Mouse (Mus musculus): Measurements from ENCODE around the gene C8a. TPM values are rescaled to one million over a fixed set of nuclear protein-coding genes. Genes with fewer than 3 reads are reported as not detected.
A peak's percentile ranks its signal among the peaks of the same experiment; 100 is the strongest.

The C8a gene
- polyA plus RNA-seq (2015; fragmentation: Nextera tagmentation; extraction: Ambion mirVana): not detected in 2 replicates

GRCm38 (mm10) chr4:104876323-104876722, at the start of gene C8a:
C8a (minus strand) TSS chr4:104876398.
- H3K27me3 ChIP-seq: no peaks in the 10 kb centered on the region
- no peaks in the 10 kb centered on the region for H3K9me3 ChIP-seq
- no peak within 1 kb of the TSS for H3K4me3 ChIP-seq
- no peaks in the 10 kb centered on the region for H3K36me3 ChIP-seq
- H3K4me2 ChIP-seq (replicated peaks): no peak within 1 kb of the TSS
- 83% methylated on average over 3 of the region's 3 CpGs for WGBS
- H3K9ac ChIP-seq: no peak within 1 kb of the TSS
- H3K27ac ChIP-seq: no peak within 1 kb of the TSS
- no peaks in the 10 kb centered on the region for H3K4me1 ChIP-seq
- ATAC-seq (ENCODE audit: low FRiP score, low read depth): no peak

- WGBS: 85% methylated on average over 5 of the region's 5 CpGs
- Histone ChIP-seq H3K27me3 (no peaks in the 10 kb centered on the region), H3K4me3 (no peak overlapping the region), H3K9ac (no peak overlapping the region), H3K4me2 (replicated peaks) (no peak overlapping the region), H3K9me3 (no peaks in the 10 kb centered on the region), H3K4me1 (no peaks in the 10 kb centered on the region), H3K27ac (no peak overlapping the region), H3K36me3 (no peaks in the 10 kb centered on the region)
- ATAC-seq (ENCODE audit: low FRiP score, low read depth): no peak
These were observed 49.2 kb upstream of the C8a start for GRCm38 (mm10) chr4:104925383-104925782.

DNA sequence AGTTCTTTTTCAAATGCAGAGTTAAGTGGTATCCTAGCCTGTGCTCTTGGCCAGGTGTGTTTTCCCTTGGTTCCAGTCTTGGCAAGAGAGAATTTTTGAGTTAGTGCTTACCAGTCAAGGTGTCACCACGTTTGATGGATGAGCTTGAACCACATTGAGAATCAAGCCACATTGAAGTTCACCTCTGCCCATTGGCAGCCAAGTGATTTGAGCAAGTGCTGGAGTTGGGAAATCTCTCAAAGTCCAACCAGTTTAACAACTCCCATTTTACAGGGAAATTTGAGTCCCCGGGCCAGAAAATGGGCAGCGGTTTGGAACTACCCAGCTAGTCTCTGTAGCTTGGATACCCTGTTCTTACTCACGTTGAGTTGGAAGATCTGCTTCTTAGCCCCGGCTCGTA, 41.8 kb upstream of the C8a start:
- no peak for ATAC-seq (ENCODE audit: low FRiP score, low read depth)
- H3K27me3 ChIP-seq: peaks cover 11% of the 10 kb centered on the region
- no peaks in the 10 kb centered on the region for H3K36me3 ChIP-seq
- H3K9ac ChIP-seq: no peak overlapping the region
- no peak overlapping the region for H3K4me2 ChIP-seq (replicated peaks)
- H3K4me1 ChIP-seq: 0 out of 2 replicates have a peak, but pooled peaks cover 12% of the 10 kb centered on the region
- 74% methylated on average over 6 of the region's 6 CpGs for WGBS
- H3K27ac ChIP-seq: no peak overlapping the region
- H3K9me3 ChIP-seq: no peaks in the 10 kb centered on the region
- no peak overlapping the region for H3K4me3 ChIP-seq

DNA sequence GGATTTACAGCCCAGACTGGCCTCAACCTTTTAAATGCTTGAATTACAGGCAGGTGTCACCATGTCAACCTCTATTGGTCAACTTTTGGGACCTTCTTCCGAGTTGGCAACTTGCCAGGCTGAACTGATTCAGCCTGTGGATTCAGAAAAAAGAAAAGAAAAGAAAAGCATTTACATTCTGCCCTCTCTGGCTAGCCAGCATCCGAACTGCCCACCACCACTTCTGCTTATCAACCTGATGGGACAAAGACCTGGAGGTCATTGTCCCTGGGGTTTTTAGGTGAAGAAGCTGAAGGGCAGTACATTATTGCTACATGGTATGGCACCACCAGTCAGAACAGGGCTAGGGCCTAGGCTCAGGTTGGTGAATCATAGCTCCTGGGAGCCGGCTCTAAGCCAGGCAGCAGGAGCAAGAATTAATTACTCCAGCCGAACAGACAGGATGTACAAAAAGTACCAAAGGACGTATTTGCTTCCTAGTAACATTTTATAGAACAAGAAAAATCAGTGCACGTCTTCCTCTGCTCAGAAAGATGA, 38.6 kb upstream of the C8a start:
- no peak overlapping the region for H3K4me3 ChIP-seq
- no peak for ATAC-seq (ENCODE audit: low FRiP score, low read depth)
- no peaks in the 10 kb centered on the region for H3K9me3 ChIP-seq
- H3K4me1 ChIP-seq: 0 out of 2 replicates have a peak, but pooled peaks cover 12% of the 10 kb centered on the region
- H3K27me3 ChIP-seq: peaks cover 18% of the 10 kb centered on the region
- no peak overlapping the region for H3K9ac ChIP-seq
- H3K36me3 ChIP-seq: no peaks in the 10 kb centered on the region
- no peak overlapping the region for H3K4me2 ChIP-seq (replicated peaks)
- no peak overlapping the region for H3K27ac ChIP-seq
- 44% methylated on average over 6 of the region's 6 CpGs for whole genome bisulfite sequencing

- H3K4me3 ChIP-seq: peak within 1 kb of the TSS; percentile 10; the same call in 1 of the 2 replicates
- 24% methylated on average over 23 of the region's 23 CpGs for WGBS
- no peak for ATAC-seq (ENCODE audit: low FRiP score, low read depth)
- no peaks in the 10 kb centered on the region for H3K36me3 ChIP-seq
- no peak within 1 kb of the TSS for H3K27ac ChIP-seq
- peak within 1 kb of the TSS; percentile 48 for H3K4me2 ChIP-seq (replicated peaks)
- no peak within 1 kb of the TSS for H3K9ac ChIP-seq
- H3K27me3 ChIP-seq: peaks cover 18% of the 10 kb centered on the region
- H3K9me3 ChIP-seq: no peaks in the 10 kb centered on the region
- H3K4me1 ChIP-seq: 0 out of 2 replicates have a peak, but pooled peaks cover 12% of the 10 kb centered on the region
These were observed 37.3 kb upstream of the C8a start, which contains the start of gene Fyb2 for GRCm38 (mm10) chr4:104913291-104914129. Fyb2 (plus strand) TSS chr4:104913456.

DNA sequence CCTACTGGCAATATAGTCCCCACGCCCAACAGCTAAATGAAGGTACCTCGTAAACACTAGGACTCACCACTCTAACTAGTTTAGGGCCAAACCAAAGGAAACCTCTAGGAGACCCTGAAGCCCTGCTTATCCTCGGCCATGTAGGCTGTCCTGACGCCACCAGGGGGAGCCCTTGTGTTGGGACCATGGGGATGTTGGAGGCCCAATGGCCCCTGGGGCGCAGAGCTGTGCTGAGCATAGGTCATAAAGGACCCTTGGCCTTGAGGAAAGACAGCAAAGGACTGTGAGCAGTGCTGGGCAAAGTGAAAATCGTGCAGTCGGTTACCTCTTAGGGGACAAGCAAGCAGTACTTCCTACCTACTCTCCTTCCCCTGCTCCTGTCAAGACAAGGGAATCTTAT, 35.5 kb upstream of the C8a start:
- WGBS: 21% methylated on average over 7 of the region's 7 CpGs
- no peak for ATAC-seq (ENCODE audit: low FRiP score, low read depth)
- H3K9me3 ChIP-seq: no peaks in the 10 kb centered on the region
- H3K4me1 ChIP-seq: 0 out of 2 replicates have a peak, but pooled peaks cover 12% of the 10 kb centered on the region
- H3K4me3 ChIP-seq: no peak overlapping the region
- H3K27me3 ChIP-seq: peaks cover 18% of the 10 kb centered on the region
- H3K36me3 ChIP-seq: no peaks in the 10 kb centered on the region
- no peak overlapping the region for H3K4me2 ChIP-seq (replicated peaks)
- H3K27ac ChIP-seq: no peak overlapping the region
- no peak overlapping the region for H3K9ac ChIP-seq

- 87% methylated on average over 6 of the region's 6 CpGs for WGBS
- Histone ChIP-seq H3K4me3 (no peak overlapping the region), H3K4me2 (replicated peaks) (no peak overlapping the region), H3K36me3 (no peaks in the 10 kb centered on the region), H3K9ac (no peak overlapping the region), H3K27me3 (no peaks in the 10 kb centered on the region), H3K9me3 (no peaks in the 10 kb centered on the region), H3K4me1 (no peaks in the 10 kb centered on the region), H3K27ac (no peak overlapping the region)
- ATAC-seq (ENCODE audit: low FRiP score, low read depth): no peak
These were observed 28.9 kb upstream of the C8a start for GRCm38 (mm10) chr4:104905049-104905448.

GRCm38 (mm10) chr4:104902836-104903235, 26.6 kb upstream of the C8a start:
- Histone ChIP-seq H3K27ac (no peak overlapping the region), H3K4me3 (no peak overlapping the region), H3K36me3 (no peaks in the 10 kb centered on the region), H3K9ac (no peak overlapping the region), H3K27me3 (no peaks in the 10 kb centered on the region), H3K9me3 (no peaks in the 10 kb centered on the region), H3K4me2 (replicated peaks) (no peak overlapping the region), H3K4me1 (no peaks in the 10 kb centered on the region)
- no peak for ATAC-seq (ENCODE audit: low FRiP score, low read depth)
- 78% methylated on average over 2 of the region's 2 CpGs for WGBS

DNA sequence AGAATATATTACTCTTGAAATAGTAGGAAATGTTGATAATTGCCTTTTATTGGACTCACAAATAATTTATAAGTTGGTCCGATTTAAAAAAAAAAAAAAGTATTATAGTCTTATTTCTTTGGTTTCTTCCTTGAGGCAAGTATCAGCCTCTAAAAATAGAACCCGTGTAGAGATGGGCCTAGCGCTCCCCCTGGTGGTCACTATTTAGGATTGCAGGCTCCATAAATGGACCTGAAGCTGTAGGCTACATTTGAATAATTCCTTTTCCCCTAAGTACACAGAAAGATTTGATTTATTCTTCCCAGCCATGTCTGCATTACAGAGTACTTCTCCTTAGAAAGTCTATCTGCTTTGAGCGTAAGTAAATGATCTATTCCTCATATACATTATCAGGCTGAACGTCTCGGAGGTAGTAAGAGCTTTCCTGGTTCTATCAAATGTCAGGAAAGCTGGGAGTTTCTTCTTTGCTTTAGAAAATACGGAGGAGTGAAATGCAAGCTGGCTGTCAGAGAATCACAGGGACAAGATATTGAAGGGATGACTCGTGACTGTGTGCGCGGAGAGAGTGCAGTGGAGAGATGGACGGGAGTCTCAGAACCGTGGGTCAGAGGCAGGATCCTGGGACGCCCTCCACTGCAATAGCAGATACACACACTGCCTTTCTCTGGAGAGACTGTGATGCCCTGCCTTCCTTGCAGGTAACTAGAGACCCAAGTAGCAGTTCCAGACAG, 18.0 kb upstream of the C8a start:
- no peak overlapping the region for H3K27ac ChIP-seq
- no peaks in the 10 kb centered on the region for H3K36me3 ChIP-seq
- 0 out of 2 replicates have a peak, but pooled peaks cover 7% of the 10 kb centered on the region for H3K4me1 ChIP-seq
- H3K27me3 ChIP-seq: peaks cover 17% of the 10 kb centered on the region; the same call in 1 of the 2 replicates
- no peak overlapping the region for H3K9ac ChIP-seq
- H3K9me3 ChIP-seq: no peaks in the 10 kb centered on the region
- no peak overlapping the region for H3K4me3 ChIP-seq
- H3K4me2 ChIP-seq (replicated peaks): no peak overlapping the region
- 59% methylated on average over 13 of the region's 13 CpGs for WGBS
- ATAC-seq (ENCODE audit: low FRiP score, low read depth): no peak

- Histone ChIP-seq H3K36me3 (no peaks in the 10 kb centered on the region), H3K9me3 (no peaks in the 10 kb centered on the region), H3K27me3 (peaks cover 17% of the 10 kb centered on the region; the same call in 1 of the 2 replicates), H3K4me2 (replicated peaks) (no peak overlapping the region), H3K4me3 (no peak overlapping the region), H3K9ac (no peak overlapping the region), H3K27ac (no peak overlapping the region), H3K4me1 (0 out of 2 replicates have a peak, but pooled peaks cover 12% of the 10 kb centered on the region)
- ATAC-seq (ENCODE audit: low FRiP score, low read depth): no peak
- WGBS: 69% methylated on average over 5 of the region's 5 CpGs
These were observed 17.4 kb upstream of the C8a start for GRCm38 (mm10) chr4:104893588-104893987.

- H3K9ac ChIP-seq: no peak overlapping the region
- H3K4me3 ChIP-seq: no peak overlapping the region
- no peaks in the 10 kb centered on the region for H3K36me3 ChIP-seq
- no peak overlapping the region for H3K27ac ChIP-seq
- no peak for ATAC-seq (ENCODE audit: low FRiP score, low read depth)
- H3K4me1 ChIP-seq: 0 out of 2 replicates have a peak, but pooled peaks cover 12% of the 10 kb centered on the region
- H3K9me3 ChIP-seq: no peaks in the 10 kb centered on the region
- 87% methylated on average over 7 of the region's 7 CpGs for WGBS
- peaks cover 17% of the 10 kb centered on the region; the same call in 1 of the 2 replicates for H3K27me3 ChIP-seq
- no peak overlapping the region for H3K4me2 ChIP-seq (replicated peaks)
These were observed 15.5 kb upstream of the C8a start for GRCm38 (mm10) chr4:104891708-104892107.

All from limb, embryonic 13.5 days (tissue).